8 mouse cellular contexts compared by ENCODE assay signal in the genomic region with DNA sequence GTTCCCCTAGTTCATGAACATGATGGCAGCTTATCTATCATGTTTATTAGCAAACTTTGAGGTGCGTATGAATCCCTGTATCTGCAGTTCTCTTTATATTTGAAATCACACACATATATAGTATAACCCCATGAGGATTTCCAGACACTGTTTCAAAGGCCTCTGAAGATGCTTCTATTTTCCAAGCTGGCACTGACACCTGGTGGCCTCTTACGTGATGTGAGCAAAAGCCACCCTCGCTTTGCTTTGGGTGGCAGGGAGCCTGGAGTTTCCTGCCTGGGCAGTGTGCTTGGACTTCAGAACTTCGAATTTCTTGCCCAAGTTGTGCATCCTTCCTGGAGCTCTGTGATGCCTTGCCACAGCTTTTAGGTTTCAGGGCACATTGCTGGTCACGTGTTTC.
DNase-seq lines count a peak whose midpoint lies in the region; ATAC-seq lines count a peak whose summit lies in the region.

No protein-coding gene starts in this region.

- H3K27me3 ChIP-seq in heart, embryonic 14.5 days (ENCODE audit: control insufficient read depth, insufficient read depth, low read length) = no peaks in the 10 kb centered on the region
- no peaks in the 10 kb centered on the region for H3K27me3 ChIP-seq in embryonic facial prominence, embryonic 11.5 days (ENCODE audit: control insufficient read depth, insufficient read depth, low read length)
- H3K27me3 ChIP-seq in neural tube, embryonic 14.5 days (ENCODE audit: control insufficient read depth, insufficient read depth, low read length) = no peaks in the 10 kb centered on the region

- H3K4me3 ChIP-seq in heart, embryonic 14.5 days (ENCODE audit: control insufficient read depth in 1 of 2, insufficient read depth in 1 of 2, low read depth in 1 of 2, low read length in 2 of 2) = no peak overlapping the region
- H3K4me3 ChIP-seq in embryonic facial prominence, embryonic 11.5 days (ENCODE audit: low read depth, low read length) = no peak overlapping the region
- no peak overlapping the region for H3K4me3 ChIP-seq in neural tube, embryonic 14.5 days (ENCODE audit: low read depth, low read length)

- no peaks in the 10 kb centered on the region for H3K9me3 ChIP-seq in heart, embryonic 14.5 days (ENCODE audit: control insufficient read depth, low read length)
- no peaks in the 10 kb centered on the region for H3K9me3 ChIP-seq in embryonic facial prominence, embryonic 11.5 days (replicated peaks; ENCODE audit: control insufficient read depth, low read length)
- no peaks in the 10 kb centered on the region for H3K9me3 ChIP-seq in neural tube, embryonic 14.5 days (ENCODE audit: control insufficient read depth, low read length)

- H3K9ac ChIP-seq in heart, embryonic 14.5 days (ENCODE audit: low read length) = no peak overlapping the region
- no peak overlapping the region for H3K9ac ChIP-seq in embryonic facial prominence, embryonic 11.5 days (replicated peaks; ENCODE audit: low read length)
- no peak overlapping the region for H3K9ac ChIP-seq in neural tube, embryonic 14.5 days (replicated peaks; ENCODE audit: low read depth, low read length)

- WGBS in heart, embryonic 14.5 days = 41% methylated on average over 5 of the region's 5 CpGs
- 77% methylated on average over 5 of the region's 5 CpGs for WGBS in embryonic facial prominence, embryonic 11.5 days
- WGBS in neural tube, embryonic 14.5 days = 77% methylated on average over 5 of the region's 5 CpGs

- no peak overlapping the region for H3K4me2 ChIP-seq in heart, embryonic 14.5 days (ENCODE audit: low read length)
- H3K4me2 ChIP-seq in embryonic facial prominence, embryonic 11.5 days (ENCODE audit: low read depth, low read length) = no peak overlapping the region
- no peak overlapping the region for H3K4me2 ChIP-seq in neural tube, embryonic 14.5 days (ENCODE audit: low read depth, low read length)

- H3K36me3 ChIP-seq in heart, embryonic 14.5 days (ENCODE audit: control insufficient read depth, insufficient read depth, low read length) = no peaks in the 10 kb centered on the region
- H3K36me3 ChIP-seq in embryonic facial prominence, embryonic 11.5 days (replicated peaks; ENCODE audit: control insufficient read depth, insufficient read depth, low read depth, low read length) = no peaks in the 10 kb centered on the region
- no peaks in the 10 kb centered on the region for H3K36me3 ChIP-seq in neural tube, embryonic 14.5 days (ENCODE audit: control insufficient read depth, insufficient read depth, low read length)

- ATAC-seq in heart, embryonic 14.5 days (ENCODE audit: insufficient number of reproducible peaks, insufficient read depth, low FRiP score, low read depth) = 0 out of 2 replicates have a peak, but pooled peaks have one; percentile 69
- ATAC-seq in embryonic facial prominence, embryonic 11.5 days (replicated peaks; ENCODE audit: insufficient number of reproducible peaks, low FRiP score, low TSS enrichment, low read depth) = no peak
- peak; percentile 54; the same call in 1 of the 2 replicates for ATAC-seq in neural tube, embryonic 14.5 days (ENCODE audit: low read depth)

- peaks cover 0 to 5% of the 10 kb centered on the region in 2 experiments; a peak in 1 of 4 replicates for H3K4me1 ChIP-seq in heart, embryonic 14.5 days (ENCODE audit: control insufficient read depth in 2 of 2, insufficient read depth in 2 of 2, low read length in 2 of 2)
- H3K4me1 ChIP-seq in embryonic facial prominence, embryonic 11.5 days (ENCODE audit: control insufficient read depth, insufficient read depth, low read length) = no peaks in the 10 kb centered on the region
- H3K4me1 ChIP-seq in neural tube, embryonic 14.5 days (ENCODE audit: control insufficient read depth, insufficient read depth, low read length) = no peaks in the 10 kb centered on the region

- DNase-seq in heart, adult 8-10 months (ENCODE audit: low spot score) = no peak
- peak; percentile 19 for DNase-seq in right cerebral cortex, adult 18-20 months
- no peak for DNase-seq in right cerebral cortex, postnatal 36 days (ENCODE audit: low spot score in 2 of 2)
- DNase-seq in embryonic facial prominence, embryonic 11.5 days (ENCODE audit: low spot score) = peak; percentile 44
- no peak for DNase-seq in gastrocnemius, postnatal 10 days
- DNase-seq in urinary bladder, postnatal 4 days (ENCODE audit: low spot score in 2 of 2) = no peak

- H3K27ac ChIP-seq in heart, embryonic 14.5 days (replicated peaks in 1 of 2; ENCODE audit: control insufficient read depth in 1 of 2, insufficient read depth in 1 of 2, low read depth in 2 of 2, low read length in 2 of 2) = no peak overlapping the region
- no peak overlapping the region for H3K27ac ChIP-seq in embryonic facial prominence, embryonic 11.5 days (replicated peaks; ENCODE audit: low read depth, low read length)
- H3K27ac ChIP-seq in neural tube, embryonic 14.5 days (ENCODE audit: low read depth, low read length) = no peak overlapping the region

Comparison
In these comparisons a context has a peak if more than half of its experiments do, and no peak if none do; other contexts are left out.
1. DNase-seq: peak in right cerebral cortex, adult 18-20 months (single experiment) and embryonic facial prominence, embryonic 11.5 days (single experiment); none in heart, adult 8-10 months (single experiment), right cerebral cortex, postnatal 36 days (0 of 2), gastrocnemius, postnatal 10 days (single experiment) and urinary bladder, postnatal 4 days (0 of 2).